Mouse (Mus musculus): ENCODE measurements at regions not wholly inside any gene's neighbourhood (a gene's known extent, or its start where the extent isn't known, plus 50 kb on each side); places are given as distances from the start of the nearest gene placed in this dataset.

- no peak for DNase-seq (ENCODE audit: inconsistent ontology term)
These were observed 53.8 kb upstream of the Zmiz1 start for GRCm38 (mm10) chr14:25405191-25405590.

GRCm38 (mm10) chr14:25406059-25406458 is 52.9 kb upstream of the Zmiz1 start:
- no peak for DNase-seq (ENCODE audit: inconsistent ontology term)

- no peak for DNase-seq (ENCODE audit: inconsistent ontology term)
These were observed 52.4 kb upstream of the Zmiz1 start for GRCm38 (mm10) chr14:25406613-25407012.

GRCm38 (mm10) chr14:25407111-25407510 is 51.9 kb upstream of the Zmiz1 start:
- no peak for DNase-seq (ENCODE audit: inconsistent ontology term)

All from Muller cell, postnatal 12 days (primary cell).